Mouse (Mus musculus) CD4-positive, CD25-positive, alpha-beta regulatory T cell, adult 2 months (primary cell): ENCODE results near the gene Glis3.
A peak's percentile ranks its signal among the peaks of the same experiment; 100 is the strongest.

Experiments used
- DNase-seq: peaks from one replicate; pipeline ENCODE4 v3.0.0-alpha.2; 2012; ENCODE audit warnings: low read depth, low spot score

Gene Glis3

DNA sequence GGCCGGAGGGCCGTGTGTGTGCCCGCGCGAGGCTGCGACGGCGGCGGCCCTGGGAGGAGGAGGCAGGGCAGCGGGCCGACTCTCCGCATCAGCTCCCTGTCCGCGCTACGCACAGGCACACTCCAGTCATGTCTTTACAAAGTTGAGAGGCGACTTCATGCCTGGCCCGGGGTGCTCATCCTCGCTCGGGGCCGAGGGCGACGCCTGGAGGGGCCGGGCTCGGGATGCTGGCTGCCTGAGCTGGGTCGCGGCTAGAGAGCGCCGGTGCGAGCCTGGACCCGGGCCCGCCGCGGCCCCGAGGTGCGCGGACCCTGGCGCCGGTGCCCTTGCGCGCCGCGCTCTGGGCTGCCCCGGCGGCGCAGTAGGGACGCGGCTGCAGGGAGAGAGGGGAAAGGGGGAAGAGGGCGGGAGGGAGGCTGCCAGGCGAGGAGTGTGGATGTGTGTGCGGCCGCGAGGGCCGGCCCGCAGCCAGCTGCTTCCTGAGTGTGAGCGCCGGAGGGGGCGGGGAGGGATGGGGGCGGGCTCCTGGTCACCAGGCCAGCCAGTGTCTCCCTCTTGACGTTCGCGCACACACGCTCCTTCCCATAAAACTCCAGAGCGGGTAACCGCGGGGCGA is at the start of gene Glis3:
Gene Glis3 (minus strand): TSS at position 302 of the 616 bp plus-strand sequence.
- DNase-seq = peak; percentile 37

DNA sequence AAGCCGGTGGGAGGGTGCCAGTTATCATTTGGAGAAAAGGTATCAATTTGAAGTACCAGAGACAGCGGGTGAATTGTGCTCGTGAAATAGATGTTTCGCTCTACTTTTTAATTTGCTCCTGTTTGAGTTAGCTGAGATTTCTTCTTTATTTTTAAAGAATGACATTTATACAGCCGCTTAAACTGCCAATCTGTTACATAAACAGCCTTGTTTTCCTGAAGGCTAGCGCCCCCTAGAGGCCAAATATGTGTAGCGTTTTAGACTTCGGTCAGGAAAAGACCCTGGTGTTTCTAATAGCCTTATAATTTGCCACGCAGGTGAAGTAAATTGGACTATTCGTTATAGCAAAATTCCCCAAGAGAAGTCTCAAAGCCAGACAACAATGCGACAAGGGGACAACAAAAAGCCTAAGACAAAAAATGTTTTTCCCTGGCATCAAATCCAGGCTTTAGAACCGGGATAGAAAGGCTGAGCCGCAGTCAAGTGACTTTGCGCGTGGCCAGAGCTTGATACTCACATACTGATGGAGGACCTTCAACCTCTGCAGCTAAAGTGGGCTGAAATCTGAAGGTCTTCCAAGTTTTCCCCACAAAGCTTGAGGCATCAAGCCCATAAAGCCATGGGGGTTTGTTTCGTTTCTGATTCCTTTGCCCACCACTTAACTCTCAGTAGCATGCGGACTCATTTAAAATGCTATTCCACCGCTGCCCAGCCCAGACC is 46.4 kb upstream of the Glis3 start:
- DNase-seq = peak; percentile 65

DNA sequence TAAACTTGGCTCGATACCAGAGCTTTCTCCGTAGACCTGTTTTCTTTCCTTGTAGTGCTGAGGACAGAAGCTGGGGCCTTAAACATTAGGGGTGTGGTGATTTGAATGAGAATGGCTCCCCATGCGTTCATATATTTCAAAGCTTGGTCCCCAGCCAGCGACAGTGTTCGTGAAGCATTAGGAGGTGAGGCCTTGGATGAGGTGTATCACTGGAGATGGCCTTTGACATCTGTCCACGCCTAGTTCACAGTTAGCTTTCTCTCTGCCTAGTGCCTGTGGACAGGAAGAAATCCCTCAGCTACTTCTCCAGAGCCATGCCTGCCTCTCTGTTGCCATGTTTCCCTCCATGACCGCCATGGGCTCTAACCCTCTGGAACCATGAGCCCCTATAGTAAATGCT is 44.8 kb upstream of the Glis3 start:
- DNase-seq = no peak

DNA sequence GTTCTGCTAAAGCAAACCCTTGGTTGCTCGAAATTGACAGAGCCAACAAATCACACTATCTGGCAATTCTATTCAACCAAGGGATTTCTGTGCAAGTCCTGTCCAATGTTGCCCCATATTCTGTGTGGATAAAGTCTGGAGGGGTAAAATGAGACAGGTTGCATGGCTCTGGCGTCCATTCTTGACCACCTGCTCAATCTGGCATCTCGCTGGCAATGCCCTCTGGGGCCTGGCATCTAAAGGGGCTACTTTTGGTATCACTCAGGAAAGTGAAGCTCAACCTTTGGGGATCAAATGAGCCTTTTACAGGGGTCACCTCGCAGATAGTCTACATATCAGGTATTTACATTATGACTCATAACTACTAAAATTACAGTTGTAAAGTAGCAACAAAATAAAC is 42.7 kb upstream of the Glis3 start:
- no peak for DNase-seq

DNA sequence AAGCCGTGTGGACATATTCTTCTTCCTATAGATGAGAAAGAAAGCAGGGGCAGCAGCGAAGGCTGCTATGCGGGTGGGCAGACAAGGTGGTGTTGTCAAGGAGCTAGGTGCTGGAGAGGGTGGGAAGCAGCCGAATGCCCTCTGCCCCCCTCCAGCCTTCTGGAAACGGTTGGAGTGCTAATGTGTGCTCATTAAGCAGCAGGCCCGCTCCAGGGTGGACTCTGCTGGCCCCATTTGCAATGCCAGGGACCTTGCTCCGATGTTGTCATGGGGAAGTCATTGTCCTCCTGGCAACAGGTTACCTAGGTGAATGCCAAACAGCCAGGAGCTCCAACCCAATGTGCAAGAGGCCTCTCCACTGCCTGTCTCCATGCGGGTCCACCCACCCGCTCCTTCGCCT is 42.0 kb upstream of the Glis3 start:
- DNase-seq = no peak

DNA sequence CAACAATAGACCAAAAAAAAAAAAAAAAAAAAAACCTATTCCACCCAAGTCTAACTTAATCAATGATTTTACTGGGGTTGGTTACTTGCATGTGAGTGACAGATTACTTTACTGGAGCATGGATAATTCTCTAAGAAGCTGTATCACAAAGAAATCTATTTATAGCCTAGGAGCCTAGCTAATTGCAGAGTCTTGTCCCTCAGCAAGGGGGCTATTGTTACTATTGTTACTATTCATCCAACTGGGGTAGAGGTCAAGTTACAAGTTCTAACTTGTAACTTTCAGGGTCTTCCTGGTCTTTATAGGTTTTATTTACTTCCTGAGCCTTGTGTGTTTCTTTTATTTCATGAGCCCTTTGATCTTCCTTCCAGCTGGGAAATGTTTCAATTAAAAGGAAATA is 40.1 kb upstream of the Glis3 start:
- no peak for DNase-seq

DNA sequence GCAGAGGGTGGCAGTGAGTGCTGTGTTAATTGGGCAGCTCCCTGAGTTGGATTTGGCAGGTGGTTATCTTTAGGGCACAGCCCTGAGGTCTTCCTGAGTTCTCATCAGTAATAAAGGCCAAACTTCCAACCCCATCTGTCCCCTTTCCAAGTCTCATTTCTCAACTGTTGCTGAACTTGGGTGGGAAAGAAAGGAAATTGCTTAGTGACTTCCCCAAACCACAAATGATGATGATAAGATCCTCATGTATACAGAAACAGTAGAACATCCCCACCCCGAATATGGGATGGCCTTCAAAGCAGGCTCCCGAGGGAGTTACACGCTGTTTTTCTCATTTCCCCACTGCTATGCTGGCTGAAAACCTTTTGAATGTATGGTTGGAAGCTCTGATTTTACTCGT is 34.8 kb upstream of the Glis3 start:
- no peak for DNase-seq

DNA sequence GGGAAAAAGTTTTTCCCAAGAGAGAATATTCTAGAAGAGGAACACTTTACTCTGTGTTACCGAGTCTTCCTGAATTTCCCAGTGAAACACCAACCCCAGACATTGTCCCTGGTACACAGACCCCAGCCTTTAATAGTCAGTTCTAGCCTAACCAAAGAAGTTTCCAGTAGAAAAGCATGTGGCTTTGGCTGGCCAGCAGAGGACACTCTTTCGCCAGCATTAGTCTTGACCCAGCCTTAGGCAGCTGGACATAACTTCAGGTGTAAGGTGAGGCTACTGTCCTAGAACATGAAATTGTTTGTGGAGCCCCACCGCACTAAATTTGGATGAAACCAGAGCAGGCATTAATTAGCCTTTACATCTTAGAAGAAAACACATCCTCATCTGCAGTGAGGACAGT is 17.8 kb upstream of the Glis3 start:
- no peak for DNase-seq

DNA sequence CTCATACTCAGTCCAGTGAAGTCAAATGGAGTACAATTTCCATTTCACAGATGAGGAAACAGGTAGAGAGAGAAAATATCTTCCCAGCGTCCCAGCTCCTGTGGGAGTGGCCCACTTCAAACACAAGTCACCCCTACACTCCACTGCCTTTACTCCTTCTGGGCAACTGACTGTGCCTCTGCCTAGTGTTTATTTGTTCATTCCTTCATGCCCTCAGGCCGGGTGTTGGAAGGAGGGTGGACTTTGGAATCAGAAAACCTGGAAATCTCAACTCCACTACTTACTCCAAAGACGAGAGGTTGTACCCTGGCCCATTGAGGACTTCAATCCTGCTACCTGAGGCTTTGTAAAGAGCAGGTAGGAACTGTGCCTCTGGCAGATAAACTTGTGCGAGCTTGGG is 6.5 kb upstream of the Glis3 start:
- DNase-seq = no peak

DNA sequence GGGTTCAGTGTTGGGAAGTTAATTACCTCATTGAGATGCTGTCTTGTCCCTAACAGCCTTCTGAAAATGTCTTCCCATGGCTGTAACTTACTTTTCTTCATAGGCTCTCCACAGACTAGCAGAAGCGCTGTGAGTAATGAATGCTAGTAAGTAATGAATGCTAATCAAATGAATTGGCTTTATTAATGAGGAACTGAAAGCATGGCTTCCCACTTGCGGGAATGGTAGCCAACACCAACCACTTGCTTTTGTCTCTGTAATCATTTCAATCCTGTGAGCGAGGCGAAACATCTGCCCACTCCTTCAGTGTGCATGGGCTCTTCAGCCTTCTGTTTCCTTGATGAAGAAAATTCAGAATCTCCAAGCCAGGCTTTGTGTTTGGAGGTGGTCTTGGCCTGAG is 5.6 kb upstream of the Glis3 start:
- DNase-seq = no peak

DNA sequence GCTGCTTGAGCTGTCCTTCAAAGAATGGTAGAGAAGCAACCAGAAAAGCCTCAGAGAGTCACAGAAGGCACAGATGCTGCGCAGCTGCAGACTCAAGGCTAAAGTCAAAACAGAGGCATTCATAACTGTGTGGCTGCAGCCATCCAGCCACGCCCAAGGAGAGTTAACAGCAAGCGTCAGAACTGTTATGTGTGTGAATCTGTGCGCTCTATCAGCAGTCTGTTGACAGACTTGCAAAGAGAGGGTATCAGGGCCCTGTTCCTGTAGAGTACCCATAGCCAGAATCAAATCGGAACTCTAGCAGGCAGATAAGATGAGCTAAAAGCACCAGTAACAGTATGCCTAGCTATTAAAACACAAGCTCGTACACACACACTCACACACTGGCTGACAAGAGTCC is 4.5 kb upstream of the Glis3 start:
- DNase-seq = no peak

DNA sequence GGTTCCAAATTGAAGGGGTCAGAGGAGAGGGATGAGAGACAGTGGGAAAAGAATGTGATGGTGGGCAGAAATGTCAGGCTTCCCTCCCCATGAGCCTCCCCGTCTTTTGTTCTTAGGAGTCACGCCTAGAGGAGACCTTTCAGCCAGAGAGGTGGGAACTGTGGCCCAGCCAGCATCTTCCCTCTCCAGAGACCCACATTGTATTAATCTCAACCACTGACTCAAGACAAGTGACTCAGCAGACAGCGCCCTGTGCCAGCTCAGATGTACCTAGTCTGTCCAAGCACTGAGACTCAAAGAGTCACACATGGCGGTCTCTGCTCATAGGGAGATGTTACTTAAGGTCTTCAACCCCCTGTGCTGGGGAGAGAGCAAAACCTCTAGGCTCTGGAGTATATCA is 3.5 kb upstream of the Glis3 start:
- DNase-seq = no peak

DNA sequence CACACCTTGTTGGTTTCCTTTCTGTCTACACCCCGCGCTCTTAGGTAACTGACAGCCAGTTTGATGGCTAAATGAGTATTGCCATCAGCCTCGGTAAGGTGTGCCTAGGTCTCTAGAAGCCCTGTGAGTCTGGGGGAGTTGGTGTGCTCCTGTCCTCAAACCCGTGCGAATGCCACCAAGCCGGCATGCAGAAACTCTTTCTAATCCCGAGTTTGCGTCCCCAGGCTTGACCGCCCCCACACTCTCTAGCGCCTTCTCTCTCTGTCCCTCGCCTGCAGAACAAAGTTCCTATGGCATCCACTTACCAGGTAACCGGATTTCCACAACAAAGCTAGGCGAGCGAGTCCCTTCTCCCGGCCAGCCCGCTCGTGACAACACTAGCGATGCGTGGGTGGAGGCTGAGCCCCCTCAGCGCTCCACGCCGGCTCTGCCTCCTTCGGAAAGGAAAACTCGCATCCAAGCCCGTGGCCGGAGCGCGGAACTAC is 544 bp downstream of the Glis3 start:
- DNase-seq = peak; percentile 37

DNA sequence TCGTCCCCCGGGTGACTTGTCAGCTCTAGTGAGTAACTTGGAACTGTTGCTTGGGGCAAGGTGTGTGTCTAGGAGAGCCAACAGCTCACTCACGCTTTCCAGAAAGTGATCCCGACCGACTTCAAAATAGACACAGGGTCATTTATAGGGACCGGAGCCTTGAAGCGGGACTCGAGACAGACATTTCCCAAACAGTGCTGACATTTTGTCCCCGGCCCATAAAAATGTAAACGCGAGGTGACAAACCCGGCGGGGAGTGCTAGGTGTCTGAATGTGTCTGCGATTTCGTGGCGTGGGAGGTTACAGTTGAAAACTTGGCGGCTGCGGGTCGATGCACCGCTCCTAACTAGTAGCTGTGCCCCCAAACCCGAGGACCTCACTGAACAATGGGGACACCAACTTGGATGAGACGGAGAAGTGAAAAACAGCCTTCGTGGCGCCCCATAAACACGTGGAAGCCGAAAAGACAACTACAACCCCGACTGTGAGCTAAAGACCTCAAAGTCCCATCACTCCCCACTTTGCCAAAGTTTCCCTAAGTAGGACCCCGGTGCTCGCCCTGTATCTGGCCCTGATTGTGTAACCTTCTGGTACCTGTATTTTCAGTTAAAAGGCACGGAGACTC is 1.1 kb downstream of the Glis3 start:
- DNase-seq = peak; percentile 36

DNA sequence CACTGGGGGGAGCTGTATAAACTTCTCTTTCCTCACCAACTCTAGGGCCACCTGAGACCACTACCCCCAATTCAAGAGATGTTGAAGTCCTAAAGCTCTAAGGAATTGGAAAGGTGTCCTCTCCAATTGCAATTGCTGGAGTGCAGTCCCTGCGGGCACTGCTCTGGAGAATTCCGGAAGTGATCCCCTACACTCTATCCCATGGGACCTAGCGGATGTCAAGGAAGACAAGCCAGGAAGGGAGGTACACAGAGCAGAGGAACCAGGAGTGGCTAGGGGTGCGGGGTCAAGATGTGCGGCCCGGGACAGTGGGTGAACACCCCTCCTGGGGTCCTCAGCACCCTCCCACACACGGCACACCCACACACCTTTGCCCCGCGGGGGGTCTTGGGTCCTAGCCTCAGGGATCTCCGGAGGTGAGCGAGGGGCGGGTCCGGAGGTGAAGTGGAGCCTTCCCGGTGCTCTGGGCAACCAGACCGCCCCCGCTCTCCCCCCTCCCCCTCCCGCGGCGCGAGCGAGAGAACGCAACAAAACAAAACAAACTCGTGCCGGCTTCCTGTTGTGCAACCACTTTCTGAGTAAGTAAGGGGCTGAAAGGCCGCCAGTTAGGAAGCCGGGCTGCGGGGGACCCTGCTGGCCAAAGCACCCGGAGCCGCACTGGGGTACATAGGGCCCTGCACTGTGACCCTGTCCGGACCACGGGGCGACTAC is 2.0 kb downstream of the Glis3 start:
- DNase-seq = peak; percentile 59

DNA sequence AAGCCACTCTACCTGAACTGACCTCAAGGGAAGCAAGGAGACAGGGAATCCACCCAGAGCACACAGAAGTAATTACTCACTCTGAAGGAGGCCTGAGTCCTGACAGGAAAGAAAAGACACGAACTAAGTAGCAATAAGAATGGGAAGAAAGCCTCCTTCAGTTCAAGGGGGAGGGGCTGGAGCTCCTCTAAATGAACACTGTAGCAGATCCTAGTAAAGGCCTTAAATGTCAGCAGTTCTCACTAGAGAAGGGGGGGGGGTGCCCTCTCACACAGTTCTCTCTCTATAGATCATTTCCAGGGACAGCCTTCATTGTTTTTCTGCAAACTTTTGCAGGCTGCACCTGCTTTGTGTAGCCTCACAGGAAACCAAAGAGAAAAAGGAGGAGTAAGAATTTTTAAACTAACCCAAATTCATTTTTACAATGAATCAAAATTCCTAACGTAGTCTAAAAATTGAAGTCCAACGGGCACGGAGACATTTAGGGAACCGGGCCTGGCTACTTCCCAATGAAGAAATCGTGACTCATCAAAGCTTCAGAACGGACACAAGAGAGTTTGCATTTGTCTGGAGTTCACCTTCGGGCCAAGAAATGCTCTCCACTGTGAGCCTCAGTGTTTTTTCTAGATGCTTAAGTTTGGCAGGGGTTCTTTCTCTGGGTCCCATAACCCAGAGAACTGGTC is 2.7 kb downstream of the Glis3 start:
- peak; percentile 4 for DNase-seq

DNA sequence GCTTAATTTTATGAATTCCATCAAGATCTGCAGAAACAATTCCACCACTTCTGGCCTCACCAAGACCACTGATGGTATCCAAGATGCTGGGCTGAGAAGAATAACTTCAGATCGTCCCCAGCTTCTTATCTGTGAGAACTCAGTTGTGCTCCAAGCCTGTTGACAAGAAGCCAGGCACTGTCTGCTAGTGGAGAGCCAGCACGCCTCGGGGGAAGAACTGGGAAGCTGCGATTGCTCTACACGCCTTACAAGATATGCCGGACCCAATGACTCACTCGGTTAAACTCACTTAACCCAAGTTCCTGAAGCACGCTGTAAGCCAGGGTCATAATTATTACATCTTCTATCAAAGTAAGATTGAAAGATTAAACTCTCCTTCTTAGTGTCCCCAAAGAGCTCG is 16.1 kb downstream of the Glis3 start:
- no peak for DNase-seq

DNA sequence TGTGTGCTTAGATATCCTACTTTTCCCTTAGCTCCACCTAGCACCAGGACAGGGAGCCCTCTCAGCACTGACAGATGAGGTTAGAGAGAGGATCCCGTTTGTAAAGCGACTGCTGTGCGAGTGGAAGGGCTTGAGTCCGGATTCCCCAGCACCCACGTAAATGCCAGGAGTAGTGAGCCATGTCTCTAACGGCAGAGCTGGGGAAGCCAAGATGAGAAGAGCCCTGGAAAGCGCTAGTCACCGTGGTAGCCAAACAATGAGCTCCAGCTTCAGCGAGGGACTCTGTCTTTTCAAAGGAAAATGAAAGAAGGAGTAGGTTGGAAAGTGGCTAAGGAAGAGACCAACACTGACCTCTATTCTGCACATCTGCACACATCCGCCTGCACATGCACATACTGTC is 16.7 kb downstream of the Glis3 start:
- no peak for DNase-seq

DNA sequence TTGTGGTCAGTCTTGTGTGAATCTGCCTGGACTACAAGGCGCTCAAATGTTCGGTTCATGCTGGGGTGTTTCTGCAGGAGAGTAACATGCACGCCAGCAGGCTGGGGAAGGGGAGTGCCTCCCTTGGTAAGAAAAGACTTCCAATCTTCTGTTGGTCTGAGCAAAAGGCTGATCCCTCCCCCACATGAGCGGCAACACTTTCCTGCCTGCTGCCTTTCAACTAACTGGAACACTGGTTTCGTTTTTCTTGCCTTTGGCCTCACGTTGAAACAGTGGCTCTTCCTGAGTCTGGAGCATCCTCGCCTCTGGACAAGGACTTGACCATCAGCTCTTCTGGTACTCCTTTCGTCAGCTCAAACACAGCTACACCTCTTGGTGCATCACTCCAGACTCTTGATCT is 17.4 kb downstream of the Glis3 start:
- no peak for DNase-seq

DNA sequence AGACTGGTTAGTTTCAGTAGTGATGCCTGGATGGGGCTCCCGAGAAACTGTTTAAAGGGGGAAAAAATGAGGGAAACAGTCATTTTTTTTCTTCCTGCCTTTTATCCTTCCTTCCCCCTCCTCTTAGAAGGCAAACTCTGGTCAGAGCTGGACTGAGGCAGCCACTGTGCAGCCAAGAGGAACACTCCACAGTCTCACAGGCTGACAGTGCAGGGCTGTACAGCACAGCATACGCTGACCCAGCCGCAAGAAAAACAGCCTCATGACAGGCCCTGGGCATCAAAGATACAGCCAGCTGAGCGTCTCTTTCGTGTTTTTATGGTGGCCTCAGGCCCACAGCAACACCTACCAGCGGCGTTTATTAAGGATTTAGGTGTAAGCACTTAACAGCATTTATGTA is 19.0 kb downstream of the Glis3 start:
- DNase-seq = no peak

DNA sequence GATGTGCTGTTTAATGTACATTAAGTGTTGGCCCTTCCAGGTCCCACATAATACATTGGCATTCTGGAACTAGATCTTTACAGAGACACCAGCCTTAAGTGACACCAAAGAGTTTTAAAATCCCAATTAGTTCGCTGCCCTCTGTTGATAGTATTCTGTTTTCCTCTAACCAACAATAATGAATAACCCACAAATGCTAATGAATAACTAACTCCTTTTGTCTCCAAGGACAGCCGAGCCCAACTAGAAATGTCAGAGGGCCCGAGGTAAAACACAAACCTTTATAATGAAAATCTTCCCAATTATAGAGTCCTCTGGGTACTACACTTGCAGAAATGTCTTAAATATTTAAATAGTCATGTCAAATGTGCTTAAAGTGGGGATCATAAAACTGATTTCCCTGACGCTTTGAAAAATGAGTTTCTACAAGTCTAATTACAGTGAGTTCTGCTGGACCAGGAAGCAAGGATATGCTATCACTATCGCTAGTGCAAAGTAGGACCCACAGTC is 22.1 kb downstream of the Glis3 start:
- no peak for DNase-seq

DNA sequence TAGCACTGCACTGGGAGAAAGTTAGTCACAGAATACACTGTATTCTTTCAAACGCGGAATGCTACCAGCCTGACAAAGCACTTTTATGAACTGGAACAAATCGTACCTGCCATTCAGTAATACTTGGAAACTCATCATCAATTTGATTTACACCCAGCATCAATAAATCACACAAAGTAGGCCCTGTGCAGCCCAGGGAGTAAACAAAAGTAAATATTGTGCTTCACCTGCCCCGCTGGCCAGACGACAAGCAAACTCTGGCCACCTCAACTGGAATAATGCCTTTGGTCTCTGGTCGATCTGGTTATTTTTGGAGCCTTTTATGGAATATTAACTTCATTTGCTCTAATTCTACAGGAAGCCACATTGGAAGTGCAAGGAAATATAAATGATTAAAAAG is 23.0 kb downstream of the Glis3 start:
- DNase-seq = no peak
